Mouse (Mus musculus): Measurements from ENCODE around the gene Borcs5.

The Borcs5 gene

GRCm38 (mm10) chr6:134753412-134753811, 114.1 kb downstream of the Borcs5 start:
- intact Hi-C loops (cut with DNase I): loop anchor here (5.0 kb wide), 1 partner anchor 39 kb away; the partner anchor contains the start of gene Dusp16

- intact Hi-C loops (cut with DNase I): loop anchor here (5.0 kb wide), 1 partner anchor 38 kb away; the partner anchor contains the start of gene Dusp16
Observed at GRCm38 (mm10) chr6:134753858-134754257, 114.5 kb downstream of the Borcs5 start.

GRCm38 (mm10) chr6:134756058-134756457, 116.7 kb downstream of the Borcs5 start:
- intact Hi-C loops (cut with DNase I): no loop called here
